Mouse (Mus musculus): ENCODE measurements at regions not wholly inside any gene's neighbourhood (a gene's known extent, or its start where the extent isn't known, plus 50 kb on each side); places are given as distances from the start of the nearest gene placed in this dataset.

GRCm38 (mm10) chr2:17936527-17937139 is 60.1 kb downstream of the H2al2a start:
- TF ChIP-seq CHD2 (IDR thresholded peaks at IDR 0.05; ENCODE audit: low read length) (no peak), POLR2AphosphoS2 (IDR thresholded peaks at IDR 0.05; ENCODE audit: low read depth, low read length) (no peak), CTCF (conservative IDR thresholded peaks at IDR 0.05 in 1 of 2, IDR thresholded peaks at IDR 0.05 in 1 of 2; ENCODE audit: low read depth in 2 of 2, low read length in 2 of 2) (no peak), EP300 (IDR thresholded peaks at IDR 0.05; ENCODE audit: low read length) (no peak), RCOR1 (conservative IDR thresholded peaks at IDR 0.05; ENCODE audit: low read depth, low read length) (no peak), E2F4 (IDR thresholded peaks at IDR 0.05; ENCODE audit: insufficient replicate concordance, low read depth, low read length) (no peak), MAZ (IDR thresholded peaks at IDR 0.05; ENCODE audit: low read depth, low read length) (no peak), POLR2A (IDR thresholded peaks at IDR 0.05; ENCODE audit: low read depth, low read length) (no peak), TBP (conservative IDR thresholded peaks at IDR 0.05; ENCODE audit: low read depth, low read length) (no peak), NELFE (IDR thresholded peaks at IDR 0.05; ENCODE audit: low read depth, low read length) (no peak)
